Mouse (Mus musculus) neural tube, embryonic 10.5 days (tissue): ENCODE data around the gene Klra2.
"Not testable (repeated sequence)": the region's sequence is repeated elsewhere in the genome, so short reads cannot be mapped to it uniquely, and the experiment has no call there.

Experiments used
- DNase-seq: peaks from one replicate; pipeline ENCODE4 v3.0.0-alpha.2; 2017; ENCODE audit warnings: low spot score; ENCODE audit errors: extremely low spot score

The Klra2 gene

DNA sequence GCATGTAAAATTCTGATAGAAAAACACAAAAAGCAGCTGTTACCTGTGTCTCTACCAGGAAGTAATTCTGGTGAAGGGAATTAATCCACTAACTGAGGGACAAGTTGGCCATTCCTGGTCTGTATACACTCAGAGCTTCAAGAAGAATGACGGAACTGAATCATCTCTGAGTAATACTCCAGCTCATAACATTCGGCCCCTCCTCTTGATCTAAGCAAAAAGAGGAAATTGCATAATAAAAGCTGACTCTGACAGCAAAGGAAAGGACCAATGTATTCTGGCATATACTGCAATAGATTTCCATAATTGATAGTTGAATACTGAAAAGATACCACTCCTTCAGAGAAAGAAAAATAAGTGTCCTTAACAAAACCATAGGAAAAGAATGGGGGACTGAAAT lies at the start of gene Klra2:
Klra2 (minus strand) TSS at position 157 of the 400 bp plus-strand sequence.
- no peak for DNase-seq

DNA sequence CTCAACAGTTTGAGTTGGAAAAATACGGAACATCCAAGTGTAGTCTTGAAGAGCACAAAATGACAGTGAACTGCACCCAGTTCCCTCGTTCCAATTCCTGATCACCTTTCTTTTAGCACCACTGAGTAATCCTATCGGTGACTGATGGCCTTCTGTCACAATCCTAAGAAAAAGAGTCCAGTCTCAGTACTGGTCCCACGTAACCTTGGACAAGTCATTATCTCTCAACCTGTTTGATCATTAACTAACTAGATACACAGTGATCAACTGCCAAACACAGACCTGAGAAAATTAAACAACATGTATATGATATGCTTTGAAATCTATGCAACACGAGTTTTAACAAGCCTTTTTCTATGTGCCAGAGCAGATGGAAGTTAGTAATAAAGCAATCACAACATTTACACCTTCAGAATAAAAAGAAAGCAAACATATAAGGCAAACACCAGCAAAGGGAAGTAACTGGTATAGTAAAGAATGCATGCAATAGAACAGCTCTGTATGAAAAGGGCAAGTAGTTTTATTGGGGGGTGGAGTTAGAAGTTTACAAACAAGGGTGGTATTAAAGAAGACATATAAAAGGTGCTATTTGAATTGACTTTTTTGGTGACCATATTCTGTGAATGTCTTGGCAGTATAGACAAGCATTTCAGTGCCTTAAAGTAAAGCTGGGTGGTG lies 47.4 kb upstream of the Klra2 start:
- DNase-seq, result no peak

DNA sequence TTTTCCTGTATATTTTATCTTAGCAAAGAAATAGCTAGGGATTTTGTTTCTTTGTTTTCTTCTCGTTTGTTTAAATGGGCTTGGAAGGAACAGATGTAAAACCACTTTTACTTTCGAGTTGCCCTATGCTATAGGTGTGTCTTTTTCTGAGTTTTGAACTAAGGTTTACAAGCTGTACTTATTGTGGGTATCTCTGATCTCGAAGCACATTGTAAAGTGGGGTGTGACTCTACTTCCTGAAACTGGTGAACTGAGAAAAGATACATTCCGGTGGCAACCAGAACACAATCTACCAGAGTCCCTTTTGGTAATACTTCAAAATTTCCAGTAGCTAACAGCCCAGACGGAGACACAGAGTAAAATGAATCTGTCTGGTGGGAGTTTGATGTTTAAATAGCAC lies 46.8 kb upstream of the Klra2 start:
- DNase-seq, result no peak

DNA sequence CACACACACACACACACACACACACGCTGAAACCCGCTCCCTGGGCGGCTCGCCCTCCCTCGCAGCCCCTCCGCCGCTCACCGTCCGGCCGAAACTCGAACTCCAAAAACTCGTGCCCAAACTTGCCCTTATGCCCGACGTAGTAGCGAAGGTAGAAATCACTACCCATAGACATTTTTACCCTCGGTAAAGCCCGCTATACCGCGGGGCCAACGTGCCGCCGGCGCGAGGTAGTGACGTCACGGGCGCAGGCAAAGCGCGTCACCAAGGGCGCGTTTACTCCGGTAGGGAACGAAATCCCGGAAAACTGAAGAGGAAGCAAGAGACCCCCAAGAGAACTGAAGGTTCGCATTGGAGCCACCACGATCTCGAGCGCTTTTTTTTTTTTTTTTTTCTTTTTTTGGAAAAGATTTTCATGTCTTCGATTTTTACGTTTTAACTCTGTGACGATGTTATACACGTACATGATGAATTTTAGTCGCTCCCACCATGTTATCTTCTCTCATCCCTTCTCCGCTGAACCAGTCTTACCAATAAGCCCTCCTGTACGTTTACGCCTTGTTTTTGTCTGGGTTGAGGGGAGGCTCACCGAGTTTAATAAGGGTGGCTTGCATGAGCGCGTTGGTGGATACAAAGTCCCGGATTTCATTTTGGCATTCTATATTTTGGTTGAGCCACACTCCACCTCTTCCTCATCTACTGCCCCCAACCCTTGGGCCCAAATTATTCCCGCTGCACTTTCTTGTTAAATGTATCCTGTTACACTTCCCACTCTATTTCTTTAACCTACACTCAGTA lies 46.0 kb upstream of the Klra2 start, which contains the start of gene Magohb:
Magohb (minus strand) TSS at position 254 of the 798 bp plus-strand sequence.
- DNase-seq, result peak; percentile 86

DNA sequence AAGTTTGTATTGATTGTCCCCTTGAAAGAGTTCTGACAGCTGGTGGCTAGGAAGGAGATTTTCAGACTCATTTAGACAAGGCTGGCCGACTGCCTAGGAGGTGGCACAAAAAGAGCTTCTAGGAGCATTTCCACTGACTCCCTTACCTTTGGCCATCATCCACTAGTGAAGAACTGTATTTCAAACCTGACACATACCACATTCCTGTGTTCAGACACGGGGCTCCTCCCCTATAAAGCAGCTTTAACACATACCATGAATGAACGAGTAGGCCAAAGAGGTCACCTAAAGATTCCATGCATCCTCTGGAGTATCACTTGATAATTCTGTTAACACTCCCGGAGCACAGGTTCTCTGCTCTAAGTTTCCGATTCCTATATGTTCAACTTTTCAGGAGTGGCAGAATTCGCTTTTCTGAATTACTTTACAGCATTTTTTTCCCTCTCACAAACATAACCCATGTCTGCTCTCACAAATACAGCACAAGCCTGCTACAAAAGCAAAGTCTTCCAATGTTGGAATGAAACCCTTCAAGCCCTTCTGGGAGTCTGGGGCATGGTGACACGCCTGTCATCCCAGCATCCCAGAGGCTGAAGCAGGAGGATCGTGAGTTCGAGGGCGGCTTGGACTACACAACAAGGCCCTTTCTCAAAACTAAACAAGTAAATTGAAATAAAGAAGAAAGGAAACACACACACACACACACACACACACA lies 45.3 kb upstream of the Klra2 start:
- peak; percentile 13 for DNase-seq

DNA sequence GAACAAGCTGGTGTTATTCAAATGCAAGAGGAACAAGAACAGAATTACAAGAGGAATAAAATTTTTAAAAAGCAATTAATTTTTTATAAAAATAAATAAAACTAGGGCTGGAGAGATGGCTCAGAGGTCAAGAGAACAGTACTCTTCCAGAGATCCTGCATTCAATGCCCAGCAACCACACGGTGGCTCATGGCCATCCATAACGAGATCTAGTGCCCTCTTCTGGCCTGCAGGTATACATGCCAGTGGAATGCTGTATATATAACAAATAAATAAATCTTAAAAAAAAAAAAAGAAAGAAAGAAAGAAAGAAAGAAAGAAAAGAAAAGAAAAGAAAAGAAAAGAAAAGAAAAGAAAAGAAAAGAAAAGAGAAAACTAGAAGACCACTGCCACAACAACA lies 43.3 kb upstream of the Klra2 start:
- DNase-seq, result no peak

DNA sequence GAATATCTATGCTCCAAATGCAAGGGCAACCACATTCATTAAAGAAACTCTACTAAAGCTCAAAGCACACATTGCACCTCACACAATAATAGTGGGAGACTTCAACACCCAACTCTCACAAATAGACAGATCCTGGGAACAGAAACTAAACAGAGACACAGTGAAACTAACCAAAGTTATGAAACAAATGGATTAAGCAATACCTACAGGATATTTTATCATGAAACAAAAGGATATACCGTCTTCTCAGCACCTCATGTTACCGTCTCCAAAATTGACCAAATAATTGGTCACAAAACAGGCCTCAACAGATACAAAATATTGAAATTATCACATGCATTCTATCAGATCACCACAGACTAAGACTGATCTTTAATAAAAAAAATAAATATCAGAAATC lies 31.0 kb upstream of the Klra2 start:
- DNase-seq, result not testable (repeated sequence)

DNA sequence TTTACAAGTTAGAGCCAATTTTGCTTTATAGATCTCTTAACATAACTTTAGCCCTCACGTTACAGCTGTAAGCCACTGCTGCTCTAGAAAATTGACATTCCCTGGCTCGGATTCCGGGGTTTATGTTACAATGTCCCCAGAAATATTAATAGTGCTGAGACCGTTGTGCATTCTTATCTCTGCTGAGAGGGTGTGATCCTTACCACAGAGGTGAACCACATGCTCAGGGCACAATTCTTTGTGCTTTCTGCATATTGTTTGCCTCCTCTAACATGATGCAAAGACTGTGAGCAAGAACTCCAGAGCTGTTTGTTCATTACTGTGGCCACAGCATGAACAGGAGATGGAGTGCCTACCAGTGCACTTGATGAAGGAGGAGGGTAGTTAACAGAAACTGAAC lies 29.5 kb upstream of the Klra2 start:
- no peak for DNase-seq

DNA sequence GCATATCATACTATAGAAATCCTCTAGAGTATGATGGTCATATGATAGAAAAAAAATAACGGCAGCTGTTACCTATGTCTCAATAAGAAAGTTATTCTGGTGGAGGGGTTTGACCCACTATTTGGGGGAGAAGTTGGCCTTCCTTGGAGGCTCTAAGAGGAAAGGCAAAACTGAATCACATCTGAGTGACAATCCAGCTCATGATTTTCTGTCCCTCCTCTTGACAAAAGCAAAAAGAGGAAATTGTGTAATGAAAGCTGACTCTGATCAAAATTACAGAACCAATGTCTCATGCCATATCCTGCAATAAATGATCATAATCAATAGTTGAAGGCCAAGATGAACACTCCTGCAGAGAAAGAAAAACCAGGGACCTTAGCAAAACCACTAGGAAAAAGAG lies 25.1 kb upstream of the Klra2 start:
- DNase-seq, result no peak

DNA sequence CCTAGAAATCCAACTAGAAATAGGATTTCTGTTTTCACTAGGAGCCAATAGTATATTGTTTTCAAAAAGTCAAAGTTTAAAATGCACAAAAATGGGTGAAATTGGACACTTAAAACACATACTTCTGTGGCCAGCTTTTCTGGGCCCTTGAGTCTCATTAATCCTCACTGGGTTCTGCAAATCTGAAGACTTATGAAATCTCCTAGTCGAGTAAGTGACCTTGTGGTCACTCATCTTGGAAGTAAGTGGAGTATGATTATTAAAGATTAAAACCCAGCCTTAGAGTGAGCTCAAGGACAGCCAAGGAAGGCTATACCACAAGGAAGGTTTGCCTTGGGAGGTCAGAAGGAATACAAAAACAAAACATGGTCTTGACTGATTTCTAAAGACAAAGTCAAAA lies 23.1 kb upstream of the Klra2 start:
- DNase-seq, result no peak

DNA sequence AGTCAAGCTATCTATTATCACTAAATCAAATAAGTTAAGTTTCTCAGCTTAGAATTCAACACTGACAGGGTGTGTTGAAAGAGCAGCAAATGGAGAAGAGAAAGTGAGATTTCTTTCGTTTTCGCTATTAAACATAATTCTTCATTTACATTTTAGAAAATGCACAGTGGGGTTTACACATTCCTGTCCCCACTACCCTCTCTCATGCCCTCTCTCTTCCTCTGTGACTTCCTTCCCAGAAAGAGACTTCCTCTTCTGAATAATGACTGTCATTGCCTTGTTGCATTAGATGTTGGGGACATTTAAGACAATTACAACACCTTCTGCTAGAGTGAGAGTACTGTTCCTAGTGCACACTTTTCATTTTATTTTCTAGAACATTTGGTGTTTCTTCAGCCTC lies 22.4 kb upstream of the Klra2 start:
- no peak for DNase-seq

DNA sequence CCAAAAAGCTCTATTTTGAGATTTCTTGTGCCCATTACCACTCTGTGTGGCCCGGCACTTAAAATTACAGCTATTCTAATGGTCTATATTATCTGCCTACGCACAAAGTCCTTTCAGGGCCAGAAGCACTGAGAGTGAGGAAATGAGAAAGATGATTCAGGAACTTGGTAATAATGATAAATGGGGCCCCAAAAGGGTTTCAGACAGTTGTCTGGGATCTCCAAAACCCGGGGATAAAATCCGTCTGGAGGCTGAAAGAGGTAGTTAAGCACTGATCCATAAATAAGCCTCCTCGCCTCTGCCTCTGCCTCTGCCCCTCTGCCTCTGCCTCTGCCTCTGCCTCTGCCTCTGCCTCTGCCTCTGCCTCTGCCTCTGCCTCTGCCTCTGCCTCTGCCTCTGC lies 17.0 kb upstream of the Klra2 start:
- no peak for DNase-seq

DNA sequence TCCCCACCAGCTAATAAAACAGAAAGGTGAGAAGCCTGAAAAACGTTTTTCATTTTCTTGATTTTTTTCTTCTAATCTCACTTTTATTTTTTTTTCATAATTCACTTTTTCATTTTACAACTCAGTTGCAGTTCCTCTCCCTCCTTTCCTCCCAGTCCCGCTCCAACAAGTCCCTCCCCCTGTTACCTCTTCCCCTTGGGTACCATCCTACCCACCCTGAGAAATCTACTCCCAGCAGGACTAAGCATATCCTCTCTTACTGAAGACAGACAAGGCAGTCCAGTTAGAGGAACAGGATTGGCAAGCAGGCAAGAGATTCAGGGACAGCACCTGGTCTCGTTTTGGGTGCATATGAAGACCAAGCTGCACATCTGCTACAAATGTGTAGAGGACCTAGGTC lies 15.6 kb upstream of the Klra2 start:
- DNase-seq, result no peak

DNA sequence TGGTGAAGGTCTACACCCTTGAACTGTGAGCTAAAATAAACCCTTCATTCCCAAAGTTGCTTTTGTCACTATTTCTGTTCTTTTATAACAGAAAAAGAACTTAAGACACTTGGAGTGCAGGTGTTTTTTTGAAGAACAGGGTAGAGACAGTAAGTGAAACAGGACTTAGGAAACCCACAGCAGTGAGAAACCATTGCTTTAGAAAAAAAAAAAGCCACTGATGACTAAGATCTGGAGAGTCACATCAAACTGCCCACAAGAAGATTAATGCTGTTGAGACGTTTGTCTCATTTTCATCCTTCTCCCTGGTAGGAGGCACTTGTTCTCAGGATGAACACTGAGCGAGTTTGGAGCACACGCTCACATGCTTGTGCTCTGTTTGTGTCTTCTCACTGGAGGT lies 14.8 kb upstream of the Klra2 start:
- DNase-seq, result no peak

DNA sequence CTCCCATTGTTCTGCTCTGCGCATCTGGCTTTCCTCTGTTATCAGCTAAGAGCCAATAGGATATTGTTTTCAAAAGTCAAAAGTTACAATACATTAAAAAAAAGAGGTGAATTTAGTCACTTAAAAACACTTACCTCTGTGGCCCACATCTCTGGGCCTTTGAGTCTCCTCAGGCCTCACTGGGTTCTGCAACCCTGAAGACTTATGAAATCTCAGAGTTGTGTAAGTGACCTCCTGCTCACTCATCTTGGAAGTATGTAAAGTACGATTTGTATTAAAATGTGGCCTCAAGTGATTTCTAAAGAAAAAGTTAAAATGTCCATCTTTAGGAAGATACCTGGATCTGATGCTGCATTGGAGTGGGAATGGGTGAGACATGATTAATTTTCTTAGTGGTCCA lies 2.1 kb downstream of the Klra2 start:
- no peak for DNase-seq
